Mouse (Mus musculus) embryonic stem cell, embryonic (primary cell): ENCODE data around the gene Rps6ka2.

Experiments
- CTCF ChIA-PET, 4 experiments: fragments of 300-600 bp in 2 of 4; fragments of 350-600 bp in 2 of 4; sonication (Branson Sonifier 250); formaldehyde crosslinking; loops; one replicate each; lab custom pipeline; 2022; ENCODE audit warnings: inconsistent platforms in 2 of 4; lab: Charles Lee
- POLR2A ChIA-PET, 4 experiments: fragments of 300-600 bp in 2 of 4; fragments of 350-600 bp in 2 of 4; sonication (Branson Sonifier 250); formaldehyde crosslinking; loops; one replicate each; lab custom pipeline; 2022; ENCODE audit warnings: antibody characterized with exemption in 4 of 4, inconsistent platforms in 1 of 4; lab: Charles Lee

Rps6ka2 gene

GRCm38 (mm10) chr17:7240526-7240925 is 70.6 kb downstream of the Rps6ka2 start:
- ChIA-PET POLR2A (interaction anchor here in 3 of 4 experiments (0.5 to 2.2 kb wide), 25 partner anchors 9 to 181 kb away, joined by 3 to 11 read pairs (median 4); partner anchors contain the start of gene Rps6ka2 (in 3 of the 3)), CTCF (no interaction called here)

GRCm38 (mm10) chr17:7245078-7245477 is 75.2 kb downstream of the Rps6ka2 start:
- POLR2A ChIA-PET, result no interaction called here

DNA sequence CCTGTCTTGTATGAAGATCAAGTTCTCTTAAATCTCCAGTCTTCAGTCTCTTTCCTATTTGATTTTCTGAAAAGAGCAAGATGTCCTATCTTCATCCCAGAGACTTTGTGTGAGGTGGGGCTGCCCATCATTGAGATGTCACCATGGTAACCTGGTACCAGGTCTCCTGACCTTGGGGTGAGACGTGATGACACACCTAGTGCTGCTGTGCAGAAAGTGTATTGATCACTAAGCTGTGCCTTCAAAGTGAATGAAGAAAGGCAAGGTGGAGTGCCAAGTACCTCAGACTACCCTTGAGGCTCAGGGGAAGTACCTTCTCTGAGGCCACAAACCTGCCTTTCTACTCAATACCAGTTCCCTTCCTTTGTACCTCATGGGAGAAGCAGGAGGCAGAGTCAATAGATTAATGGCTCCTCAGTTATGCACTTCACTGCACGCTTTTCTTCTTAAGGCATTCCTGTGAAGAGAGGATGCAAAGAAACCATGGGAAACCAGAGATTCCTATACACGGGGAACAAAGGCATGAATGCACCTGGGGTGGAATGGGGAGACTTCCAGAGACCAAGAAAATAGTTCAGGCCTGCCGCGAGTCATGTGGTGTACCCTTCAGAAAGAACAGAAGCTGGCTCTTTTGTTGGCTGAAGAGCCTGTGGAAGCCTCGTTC is 77.1 kb downstream of the Rps6ka2 start:
- ChIA-PET POLR2A (interaction anchor here in 3 of 4 experiments (0.6 to 1.7 kb wide), 9 partner anchors 9 to 77 kb away, joined by 3 to 7 read pairs (median 4); partner anchors contain the start of gene Rps6ka2 (in 3 of the 3)), CTCF (interaction anchor here in 2 of 4 experiments (0.5 to 0.6 kb wide), 3 partner anchors 41 to 60 kb away, joined by 3 read pairs; no protein-coding TSS in a partner anchor)

More at GRCm38 (mm10) chr17:7245078-7245477, 75.2 kb downstream of the Rps6ka2 start:
- CTCF ChIA-PET, result no interaction called here

DNA sequence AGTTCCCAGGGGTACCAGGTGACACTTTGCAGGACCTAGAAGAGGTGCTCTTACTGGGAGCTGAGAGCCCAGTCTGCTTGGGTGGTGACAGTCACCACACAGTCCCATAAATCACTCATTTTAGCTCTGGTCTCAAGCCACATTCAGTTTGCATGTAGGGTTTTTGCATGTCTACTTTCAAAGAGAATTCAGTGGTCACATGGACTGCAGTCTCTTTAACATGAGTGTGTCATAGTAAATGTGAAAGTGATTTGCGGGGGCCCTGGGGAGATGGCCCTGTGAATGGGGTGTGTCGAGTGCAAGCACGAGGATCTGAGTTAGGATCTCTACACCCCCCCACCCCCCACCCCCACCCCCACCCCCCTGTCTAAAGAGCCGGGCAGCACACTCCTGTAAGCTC is 80.5 kb downstream of the Rps6ka2 start:
- POLR2A ChIA-PET, result interaction anchor here in 2 of 4 experiments (0.6 to 1.3 kb wide), 3 partner anchors 10 to 24 kb away, joined by 3 to 5 read pairs (median 3); no protein-coding TSS in a partner anchor

GRCm38 (mm10) chr17:7257208-7257607 is 87.3 kb downstream of the Rps6ka2 start:
- CTCF ChIA-PET, result interaction anchor here in 1 of 4 experiments (0.6 kb wide), 1 partner anchor 14 kb away, joined by 4 read pairs; no protein-coding TSS in a partner anchor
- POLR2A ChIA-PET, result interaction anchor here in 1 of 4 experiments (1.1 to 1.3 kb wide), 3 partner anchors 10 to 28 kb away, joined by 3 to 5 read pairs (median 3); no protein-coding TSS in a partner anchor

More for the DNA sequence above, 80.5 kb downstream of the Rps6ka2 start:
- CTCF ChIA-PET, result no interaction called here

DNA sequence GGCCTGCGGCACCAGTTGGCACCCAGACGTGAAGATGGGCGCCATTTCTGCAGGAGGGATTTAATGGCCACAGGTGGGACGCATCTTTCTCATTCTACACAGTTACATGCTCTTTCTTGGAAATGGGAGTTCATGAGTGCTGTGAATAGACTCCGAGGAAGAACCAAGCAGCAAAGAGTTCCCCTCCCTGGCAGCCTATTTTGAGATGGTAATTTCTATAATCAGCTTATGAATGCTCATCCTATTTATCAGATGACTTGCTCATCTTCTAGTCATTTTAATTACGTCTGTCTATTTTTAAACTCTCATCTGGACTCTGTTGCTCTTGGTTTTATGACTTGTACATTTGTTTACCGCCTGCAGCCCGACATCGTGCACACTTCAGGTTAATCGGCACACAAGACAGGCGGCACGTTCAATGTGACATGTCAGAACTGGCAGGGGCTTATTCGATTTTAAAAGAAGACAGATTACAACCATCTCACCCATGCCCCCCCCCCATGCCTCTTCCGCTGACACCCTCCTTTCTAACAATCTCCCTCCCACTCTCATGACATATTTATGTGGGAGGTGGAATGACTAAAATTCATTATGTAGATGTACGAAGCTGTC is 88.9 kb downstream of the Rps6ka2 start:
- POLR2A ChIA-PET, result interaction anchor here in 1 of 4 experiments (1.3 kb wide), 1 partner anchor 9 kb away, joined by 3 read pairs; no protein-coding TSS in a partner anchor
- CTCF ChIA-PET, result interaction anchor here in 1 of 4 experiments (0.9 kb wide), 1 partner anchor 9 kb away, joined by 4 read pairs; no protein-coding TSS in a partner anchor

- CTCF ChIA-PET, result no interaction called here
- POLR2A ChIA-PET, result interaction anchor here in 1 of 4 experiments (1.1 to 1.2 kb wide), 2 partner anchors 10 to 20 kb away, joined by 3 read pairs; no protein-coding TSS in a partner anchor
Measured at GRCm38 (mm10) chr17:7260360-7260759, 90.4 kb downstream of the Rps6ka2 start.

- ChIA-PET POLR2A (interaction anchor here in 1 of 4 experiments (0.7 kb wide), 1 partner anchor 21 kb away, joined by 3 read pairs; no protein-coding TSS in a partner anchor), CTCF (no interaction called here)
Measured at GRCm38 (mm10) chr17:7262056-7262455, 92.1 kb downstream of the Rps6ka2 start.

- ChIA-PET POLR2A (interaction anchor here in 1 of 4 experiments (0.6 to 1.2 kb wide), 3 partner anchors 22 to 34 kb away, joined by 3 read pairs; no protein-coding TSS in a partner anchor), CTCF (no interaction called here)
Measured at GRCm38 (mm10) chr17:7262620-7263019, 92.7 kb downstream of the Rps6ka2 start.

DNA sequence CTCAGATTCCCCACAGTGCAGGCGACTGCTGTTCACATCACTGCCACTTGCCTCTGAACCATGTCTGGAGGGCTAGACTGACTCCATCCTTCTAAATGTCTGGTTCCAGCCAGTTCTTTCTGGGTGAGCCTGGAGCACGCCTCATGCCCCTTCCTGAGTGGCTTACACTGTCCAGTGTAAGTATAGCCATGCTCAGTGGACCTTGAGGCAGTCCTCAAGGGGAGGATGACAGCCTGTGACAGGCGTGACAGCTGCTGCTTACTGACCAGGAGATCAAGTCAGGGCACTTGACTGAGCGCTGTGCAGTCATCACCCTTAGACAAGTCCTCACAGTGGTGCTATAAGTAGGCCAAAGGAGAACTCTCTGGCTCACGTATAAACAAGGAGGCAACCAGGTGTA is 94.7 kb downstream of the Rps6ka2 start:
- POLR2A ChIA-PET, result interaction anchor here in 1 of 4 experiments (1.0 to 1.3 kb wide), 2 partner anchors 10 to 95 kb away, joined by 3 read pairs; no protein-coding TSS in a partner anchor
- CTCF ChIA-PET, result no interaction called here

DNA sequence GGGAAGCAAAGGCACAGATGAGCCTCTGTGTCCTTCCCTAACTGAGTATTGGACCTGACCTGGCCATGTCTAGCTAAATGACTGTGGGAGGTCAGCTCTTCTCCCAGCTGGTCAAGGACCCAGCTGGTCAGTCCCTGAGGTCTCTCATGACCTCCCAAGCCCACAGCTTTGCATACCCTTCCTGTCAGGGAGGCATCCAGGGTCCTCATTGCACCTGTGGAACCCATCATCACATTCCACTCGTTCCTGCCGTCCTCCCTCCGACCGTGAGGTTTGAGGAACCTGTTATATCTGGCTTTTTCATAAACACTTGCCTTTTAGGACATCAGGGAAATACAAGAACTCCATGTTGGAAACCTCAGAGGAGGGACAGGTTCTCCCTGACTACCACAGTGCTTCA is 95.4 kb downstream of the Rps6ka2 start:
- ChIA-PET CTCF (no interaction called here), POLR2A (interaction anchor here in 1 of 4 experiments (1.0 kb wide), 1 partner anchor 96 kb away, joined by 3 read pairs; no protein-coding TSS in a partner anchor)

GRCm38 (mm10) chr17:7265705-7266368 is 95.9 kb downstream of the Rps6ka2 start:
- ChIA-PET CTCF (no interaction called here), POLR2A (interaction anchor here in 1 of 4 experiments (1.0 kb wide), 1 partner anchor 97 kb away, joined by 3 read pairs; no protein-coding TSS in a partner anchor)

DNA sequence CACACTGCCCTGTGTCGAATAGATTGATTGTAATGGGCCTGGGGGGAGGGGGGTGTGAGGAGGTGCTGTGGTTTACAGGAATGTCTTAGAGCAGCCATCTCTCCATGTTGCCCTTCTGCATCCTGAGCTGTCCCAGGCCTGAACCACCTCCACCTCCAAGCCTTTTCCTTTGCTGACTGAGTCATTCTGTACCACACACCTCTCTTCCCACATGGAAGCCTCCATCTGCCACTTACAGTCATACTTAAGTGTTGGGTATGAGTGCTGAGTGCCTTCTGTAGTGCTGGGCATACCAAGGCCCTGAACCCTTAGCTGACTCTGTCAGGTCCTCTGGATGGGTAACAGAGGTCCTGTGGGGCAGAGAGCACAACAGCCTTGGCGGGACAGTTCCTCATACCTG is 97.9 kb downstream of the Rps6ka2 start:
- CTCF ChIA-PET, result no interaction called here
- POLR2A ChIA-PET, result interaction anchor here in 2 of 4 experiments (0.6 to 0.7 kb wide), 2 partner anchors 10 to 258 kb away, joined by 3 to 6 read pairs; no protein-coding TSS in a partner anchor

DNA sequence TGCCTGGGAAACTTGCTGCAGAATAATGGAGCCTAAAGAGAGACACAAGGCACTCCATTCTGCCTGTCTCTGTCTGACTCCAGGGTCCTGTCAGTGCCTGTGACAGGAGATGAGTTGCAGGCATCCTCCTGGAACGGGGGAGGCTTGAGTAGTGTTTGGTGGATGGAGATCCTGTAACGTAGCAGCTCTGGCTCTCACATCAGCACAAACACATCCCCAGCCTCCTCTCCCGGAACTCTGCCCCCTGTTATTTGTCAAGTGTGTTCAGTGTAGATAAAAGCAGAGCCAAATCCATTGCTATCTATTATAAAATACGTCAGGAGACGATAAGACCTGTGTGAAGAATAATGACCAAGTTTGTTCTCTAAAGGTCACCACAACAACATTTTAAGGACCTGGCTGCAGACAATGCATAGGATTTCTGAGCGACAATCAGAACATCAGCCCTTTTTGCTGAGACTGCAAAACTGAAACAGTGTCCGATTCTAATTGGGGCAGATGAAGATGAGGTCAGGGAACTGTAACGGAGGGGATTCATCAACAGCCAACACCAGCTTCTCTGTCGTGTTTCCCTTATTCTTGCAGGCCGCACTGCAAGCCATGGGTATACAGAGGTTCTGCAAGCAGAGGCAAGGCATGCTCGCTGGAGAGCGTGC is 99.4 kb downstream of the Rps6ka2 start:
- ChIA-PET POLR2A (interaction anchor here in 3 of 4 experiments (0.6 to 1.3 kb wide), 4 partner anchors 10 to 62 kb away, joined by 3 to 4 read pairs (median 4); no protein-coding TSS in a partner anchor), CTCF (no interaction called here)

DNA sequence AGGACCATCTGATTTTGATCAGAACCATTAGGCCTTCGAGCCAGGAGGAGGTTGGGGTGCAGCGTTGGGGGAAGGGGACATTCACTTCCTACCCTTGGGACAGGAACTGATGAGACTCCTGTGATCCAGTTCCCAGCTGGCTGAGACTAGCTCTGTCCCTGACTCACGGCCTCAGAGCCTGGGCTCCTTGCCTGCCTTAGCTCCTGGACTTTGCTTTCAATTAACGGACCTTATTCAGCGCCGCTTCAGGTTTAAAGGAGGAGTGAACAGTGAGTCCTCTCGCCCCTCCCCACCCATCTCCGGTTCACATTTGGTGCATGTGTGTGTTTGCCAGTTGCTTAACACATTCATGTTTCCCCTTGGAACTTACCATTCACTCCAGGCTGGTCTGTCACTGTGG is 100.6 kb downstream of the Rps6ka2 start:
- POLR2A ChIA-PET, result interaction anchor here in 3 of 4 experiments (0.5 to 1.3 kb wide), 9 partner anchors 9 to 511 kb away, joined by 3 to 6 read pairs (median 3); partner anchors contain the start of gene Rps6ka2 (in 2 of the 3)
- CTCF ChIA-PET, result interaction anchor here in 2 of 4 experiments (0.6 to 1.0 kb wide), 2 partner anchors 14 to 64 kb away, joined by 3 to 5 read pairs; no protein-coding TSS in a partner anchor

DNA sequence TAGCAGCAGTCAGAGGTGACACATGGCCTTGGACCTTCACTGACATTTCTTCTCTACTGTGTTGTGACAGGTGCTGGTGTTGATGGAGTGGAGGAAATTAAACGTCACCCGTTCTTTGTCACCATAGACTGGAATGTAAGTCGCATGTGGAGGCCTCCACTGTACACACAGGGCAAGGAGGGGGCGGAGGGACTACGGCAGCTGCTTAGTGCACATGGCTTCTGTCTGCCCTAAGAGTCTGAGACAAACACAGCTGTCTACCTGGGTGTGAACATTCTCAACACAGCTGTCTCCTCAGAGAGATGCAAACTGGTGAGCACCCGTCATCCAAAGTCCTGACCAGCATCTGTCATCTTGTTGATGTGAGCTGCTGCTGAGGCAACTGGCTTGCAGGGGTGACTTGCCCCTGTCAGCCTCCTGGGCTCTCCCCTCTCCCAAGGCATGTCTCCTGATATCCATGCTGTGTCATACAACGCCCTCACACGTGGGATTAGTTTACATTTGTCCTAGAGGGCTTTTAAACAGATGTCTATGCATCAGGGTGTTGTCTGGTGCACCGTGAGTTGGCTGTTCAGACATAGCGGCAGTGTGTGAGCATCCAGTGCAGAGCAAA is 101.7 kb downstream of the Rps6ka2 start:
- CTCF ChIA-PET, result no interaction called here
- POLR2A ChIA-PET, result no interaction called here

GRCm38 (mm10) chr17:7273054-7273453 is 103.1 kb downstream of the Rps6ka2 start:
- CTCF ChIA-PET, result no interaction called here
- POLR2A ChIA-PET, result interaction anchor here in 1 of 4 experiments (0.7 kb wide), 1 partner anchor 11 kb away, joined by 3 read pairs; no protein-coding TSS in a partner anchor
